Mouse (Mus musculus) thymus, postnatal 36 days (tissue): ENCODE results near the gene Pld6.
A peak's percentile ranks its signal among the peaks of the same experiment; 100 is the strongest.

Experiments
- DNase-seq, 2 experiments: peaks; one replicate each; pipeline ENCODE4 v3.0.0; 2022; ENCODE audit warnings: mixed read lengths in 2 of 2

The Pld6 gene

DNA sequence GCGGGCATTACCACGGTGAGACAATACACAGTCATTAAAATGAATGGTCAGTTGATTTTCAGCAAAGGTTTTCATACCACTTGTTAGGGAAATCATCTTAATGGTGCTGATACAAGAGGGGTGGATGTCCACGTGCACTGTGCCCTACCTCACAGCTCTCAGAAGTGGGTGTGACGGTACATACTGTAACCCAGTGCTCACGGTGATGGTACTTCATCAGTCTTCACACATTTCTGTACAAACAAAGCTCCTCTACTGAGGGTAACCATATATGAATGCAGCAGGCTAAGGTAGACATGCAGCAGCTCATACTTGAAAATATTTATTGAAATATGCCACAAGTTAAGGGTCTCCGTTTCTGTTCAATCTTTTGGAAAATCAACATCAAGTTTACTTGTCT lies 3.9 kb downstream of the Pld6 start:
- no peak for DNase-seq

- DNase-seq = no peak
Measured at GRCm38 (mm10) chr11:59782091-59782590, 5.3 kb downstream of the Pld6 start.

DNA sequence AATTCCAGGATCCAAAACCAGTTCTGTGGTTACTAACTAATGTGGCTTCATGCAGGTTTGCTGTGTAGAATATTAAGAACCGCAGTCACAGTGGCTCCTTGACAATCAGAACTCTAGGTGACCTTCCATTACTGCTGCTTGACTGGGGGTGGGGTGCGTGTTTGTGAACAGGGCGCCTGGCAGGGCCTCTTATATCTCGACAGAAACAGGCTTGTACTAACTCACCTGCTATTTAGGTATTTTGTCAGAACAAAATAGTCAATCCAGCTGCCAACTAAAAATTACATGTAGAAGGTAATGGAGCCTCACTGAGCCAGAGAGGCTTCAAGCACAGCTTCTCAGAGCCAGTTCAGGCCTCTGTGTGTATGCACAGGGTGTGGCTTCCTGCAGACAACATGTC lies 7.2 kb downstream of the Pld6 start:
- no peak for DNase-seq

- no peak for DNase-seq
Measured at GRCm38 (mm10) chr11:59779406-59779805, 8.0 kb downstream of the Pld6 start.

GRCm38 (mm10) chr11:59778874-59779223 lies 8.6 kb downstream of the Pld6 start:
- no peak for DNase-seq

- peak; percentile 79 to 81 for DNase-seq
Measured at GRCm38 (mm10) chr11:59778181-59778873, 9.1 kb downstream of the Pld6 start.

DNA sequence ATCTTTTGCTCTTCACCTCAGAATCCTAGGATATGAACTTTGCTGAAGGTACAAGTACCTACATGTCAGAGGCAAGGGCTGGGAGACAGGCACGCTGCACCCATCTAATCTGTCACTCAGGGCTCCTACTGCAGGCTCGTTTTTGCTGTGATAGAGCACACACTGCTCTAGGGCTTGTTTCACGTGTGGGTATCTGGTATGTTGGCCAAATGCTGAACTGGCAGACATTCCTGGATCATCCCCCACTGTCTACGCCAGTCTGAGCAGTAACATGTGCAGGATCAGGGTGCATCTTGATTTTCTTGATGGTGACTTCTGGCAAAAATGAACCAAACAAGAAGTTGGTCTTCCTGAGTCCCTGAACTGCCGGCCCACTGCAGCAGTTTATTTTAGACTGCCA lies 10.2 kb downstream of the Pld6 start:
- no peak for DNase-seq

GRCm38 (mm10) chr11:59775435-59776148 lies 11.9 kb downstream of the Pld6 start:
- DNase-seq = no peak

DNA sequence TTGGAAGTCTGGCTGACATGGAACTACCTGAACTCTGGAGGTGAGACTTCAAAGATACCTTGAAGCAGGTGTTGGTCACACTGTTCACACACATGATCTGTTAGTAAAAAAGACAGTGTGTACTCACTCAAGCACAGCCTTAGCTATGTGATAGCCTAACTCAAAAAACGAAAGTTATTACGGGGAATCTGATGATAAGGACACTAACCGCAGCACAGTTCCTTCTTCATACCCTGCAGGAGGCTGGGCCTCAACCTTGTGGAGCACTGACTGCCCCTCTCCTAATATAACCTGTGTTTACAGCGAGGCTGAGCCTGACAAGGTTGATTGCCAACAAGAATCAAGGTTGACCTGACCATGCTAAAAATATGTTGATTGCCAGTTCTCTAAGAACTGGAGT lies 12.9 kb downstream of the Pld6 start:
- no peak for DNase-seq

- no peak for DNase-seq
Measured at GRCm38 (mm10) chr11:59772902-59773301, 14.5 kb downstream of the Pld6 start.

- DNase-seq = no peak
Measured at GRCm38 (mm10) chr11:59772291-59772690, 15.2 kb downstream of the Pld6 start.

GRCm38 (mm10) chr11:59770753-59771152 lies 16.7 kb downstream of the Pld6 start:
- DNase-seq = no peak

- no peak for DNase-seq
Measured at GRCm38 (mm10) chr11:59769738-59770137, 17.7 kb downstream of the Pld6 start.

- no peak for DNase-seq
Measured at GRCm38 (mm10) chr11:59769307-59769706, 18.1 kb downstream of the Pld6 start.

DNA sequence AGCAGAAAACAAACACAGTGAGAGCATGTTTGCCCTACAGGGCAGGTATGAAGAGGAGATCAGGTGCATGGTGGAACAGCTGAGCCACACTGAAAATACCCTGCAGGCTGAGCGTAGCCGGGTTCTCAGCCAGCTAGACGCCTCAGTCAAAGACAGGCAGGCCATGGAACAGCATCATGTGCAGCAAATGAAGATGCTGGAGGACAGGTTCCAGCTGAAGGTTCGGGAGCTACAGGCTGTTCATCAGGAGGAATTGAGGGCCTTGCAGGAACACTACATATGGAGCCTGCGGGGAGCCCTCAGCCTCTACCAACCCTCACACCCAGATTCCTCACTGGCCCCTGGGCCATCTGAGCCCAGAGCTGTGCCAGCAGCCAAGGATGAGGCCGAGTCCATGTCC lies 26.6 kb downstream of the Pld6 start:
- DNase-seq = no peak

DNA sequence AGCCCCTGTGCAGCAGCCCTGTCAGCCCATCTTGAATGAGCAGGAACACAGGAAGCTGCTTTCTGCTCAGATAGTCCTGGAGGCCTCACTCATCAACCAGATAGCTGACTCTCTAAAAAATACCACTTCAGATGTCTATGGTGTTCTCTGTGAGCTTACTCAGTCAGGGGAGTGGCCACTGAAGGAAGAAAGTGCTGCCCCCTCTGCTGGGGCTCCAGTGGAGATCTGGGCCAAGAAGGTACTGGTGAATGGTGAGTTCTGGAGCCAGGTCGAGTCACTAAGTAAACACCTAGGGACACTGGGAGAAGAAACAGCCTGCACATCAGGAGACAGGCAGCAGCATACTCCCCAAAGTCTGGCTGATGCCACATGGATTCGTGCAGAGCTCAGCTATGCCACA lies 27.8 kb downstream of the Pld6 start:
- DNase-seq = no peak

- no peak for DNase-seq
Measured at GRCm38 (mm10) chr11:59759178-59759577, 28.3 kb downstream of the Pld6 start.

DNA sequence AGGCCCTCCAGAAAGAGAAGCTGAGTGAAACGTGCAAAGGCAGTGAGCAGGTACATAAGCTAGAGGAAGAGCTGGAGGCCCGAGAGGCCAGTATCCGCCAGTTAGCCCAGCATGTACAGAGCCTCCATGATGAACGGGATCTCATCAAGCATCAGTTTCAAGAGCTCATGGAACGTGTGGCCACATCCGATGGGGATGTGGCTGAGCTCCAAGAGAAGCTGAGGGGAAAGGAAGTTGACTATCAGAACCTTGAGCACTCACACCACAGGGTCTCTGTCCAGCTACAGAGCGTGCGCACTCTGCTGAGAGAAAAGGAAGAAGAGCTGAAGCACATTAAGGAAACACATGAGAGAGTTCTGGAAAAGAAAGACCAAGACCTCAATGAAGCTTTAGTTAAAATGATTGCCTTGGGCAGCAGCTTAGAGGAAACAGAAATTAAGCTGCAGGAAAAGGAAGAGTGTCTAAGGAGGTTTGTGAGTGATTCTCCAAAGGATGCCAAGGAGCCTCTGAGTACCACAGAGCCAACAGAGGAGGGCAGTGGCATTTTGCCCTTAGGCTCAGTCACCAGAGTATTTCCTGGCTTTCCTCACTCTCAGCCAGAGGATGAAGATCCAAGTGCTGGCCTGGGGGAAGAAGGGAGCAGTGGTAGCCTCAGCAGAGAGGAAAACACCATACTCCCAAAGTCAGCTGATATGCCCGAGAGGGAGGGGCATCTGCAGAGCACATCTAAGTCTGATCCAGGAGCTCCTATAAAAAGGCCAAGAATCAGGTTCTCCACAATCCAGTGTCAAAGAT lies 29.1 kb downstream of the Pld6 start:
- no peak for DNase-seq

DNA sequence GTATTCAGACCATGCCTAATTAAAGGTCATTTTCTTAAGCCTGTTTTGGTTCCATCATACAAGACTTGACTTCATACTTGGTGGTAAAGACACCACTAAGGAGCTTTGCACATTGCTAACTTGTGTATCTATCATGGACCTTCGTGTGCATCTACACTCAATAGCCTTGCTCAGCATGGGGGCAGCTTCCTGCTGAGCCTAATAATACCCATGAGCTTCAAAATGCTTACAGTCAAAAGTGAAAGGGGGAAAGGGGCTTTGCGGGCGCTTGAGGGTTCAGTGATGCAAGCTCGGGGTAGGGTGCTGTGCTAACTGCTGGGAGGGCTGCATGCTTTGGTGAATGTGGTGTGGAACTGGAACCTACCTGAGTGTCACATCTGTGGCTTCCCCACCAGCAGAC lies 31.1 kb downstream of the Pld6 start:
- no peak for DNase-seq

DNA sequence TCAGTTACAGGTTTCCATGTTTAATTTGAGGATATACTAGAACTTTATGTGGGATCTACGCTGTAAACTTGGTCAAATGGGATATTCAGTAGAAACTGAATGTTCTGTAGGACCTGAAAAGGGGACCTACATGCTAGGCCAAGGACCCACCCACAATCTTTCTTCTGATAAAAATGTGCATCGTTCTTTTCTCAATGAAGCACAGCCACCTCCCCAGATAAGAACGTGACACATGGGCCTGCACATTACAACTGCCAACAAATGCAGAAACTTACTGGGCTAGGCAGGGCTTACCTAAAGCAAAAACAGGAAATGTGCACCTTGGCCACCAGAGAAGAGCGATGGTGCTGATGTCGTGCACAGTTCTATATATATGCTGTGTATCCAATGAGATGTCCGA lies 32.9 kb downstream of the Pld6 start:
- DNase-seq = no peak

GRCm38 (mm10) chr11:59749050-59749449 lies 38.4 kb downstream of the Pld6 start:
- no peak for DNase-seq

GRCm38 (mm10) chr11:59746614-59747013 lies 40.8 kb downstream of the Pld6 start:
- peak; percentile 52 for DNase-seq

- no peak for DNase-seq
Measured at GRCm38 (mm10) chr11:59745851-59746250, 41.6 kb downstream of the Pld6 start.

GRCm38 (mm10) chr11:59744374-59744773 lies 43.1 kb downstream of the Pld6 start:
- DNase-seq = no peak
